Mouse (Mus musculus): ENCODE results near the gene Cd300ld5. TPM values are rescaled to one million over a fixed set of nuclear protein-coding genes. Genes with fewer than 3 reads are reported as not detected.
"Not testable (repeated sequence)": the region's sequence is repeated elsewhere in the genome, so short reads cannot be mapped to it uniquely, and the experiment has no call there.

The Cd300ld5 gene
- polyA plus RNA-seq, 1 experiment from 2014 or later, result not detected

DNA sequence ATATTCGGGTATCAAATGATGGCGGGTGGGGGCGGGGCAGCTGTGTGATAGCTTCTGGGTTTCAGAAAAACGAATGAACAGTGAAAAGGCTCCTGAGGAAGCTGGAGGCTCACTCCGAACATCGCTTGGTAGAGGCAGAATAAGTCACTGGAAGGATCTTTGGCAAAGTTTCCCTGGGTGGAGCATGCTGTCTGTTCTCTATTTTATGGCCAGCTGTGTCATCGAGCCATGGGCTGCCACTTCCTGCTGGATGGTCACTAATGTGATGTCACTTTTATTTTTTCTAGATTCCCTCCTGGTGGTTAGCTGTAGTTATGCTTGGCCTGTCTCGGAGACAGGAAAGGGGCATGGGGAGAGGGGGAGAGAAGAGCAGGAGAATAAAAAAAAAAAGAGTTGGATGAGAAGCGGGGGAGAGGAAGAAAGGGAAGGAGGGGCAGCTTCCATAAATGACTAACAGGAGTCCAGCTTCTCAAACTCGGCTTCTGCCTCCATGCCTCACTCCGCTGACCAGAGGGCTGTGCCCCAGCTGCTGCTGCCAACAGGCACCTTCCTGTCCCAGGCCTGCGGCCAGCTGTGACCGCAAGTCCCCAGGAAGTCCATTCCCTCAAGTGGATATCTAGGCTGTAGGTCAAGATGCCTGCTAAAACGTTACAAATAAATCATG, 34.2 kb upstream of the Cd300ld5 start:
- no peaks in the 10 kb centered on the region for H3K36me3 ChIP-seq
- WGBS, result 25% methylated on average over 14 of the region's 14 CpGs
- no peak overlapping the region for H3K27ac ChIP-seq
- H3K9me3 ChIP-seq, result no peaks in the 10 kb centered on the region
- no peak overlapping the region for H3K9ac ChIP-seq
- H3K4me1 ChIP-seq, result peaks cover 10% of the 10 kb centered on the region
- H3K4me3 ChIP-seq, result no peak overlapping the region
- H3K4me2 ChIP-seq (replicated peaks), result peak overlapping the region; percentile 21
- no peak for ATAC-seq (ENCODE audit: low FRiP score, low read depth)
- H3K27me3 ChIP-seq, result peaks cover 11% of the 10 kb centered on the region

DNA sequence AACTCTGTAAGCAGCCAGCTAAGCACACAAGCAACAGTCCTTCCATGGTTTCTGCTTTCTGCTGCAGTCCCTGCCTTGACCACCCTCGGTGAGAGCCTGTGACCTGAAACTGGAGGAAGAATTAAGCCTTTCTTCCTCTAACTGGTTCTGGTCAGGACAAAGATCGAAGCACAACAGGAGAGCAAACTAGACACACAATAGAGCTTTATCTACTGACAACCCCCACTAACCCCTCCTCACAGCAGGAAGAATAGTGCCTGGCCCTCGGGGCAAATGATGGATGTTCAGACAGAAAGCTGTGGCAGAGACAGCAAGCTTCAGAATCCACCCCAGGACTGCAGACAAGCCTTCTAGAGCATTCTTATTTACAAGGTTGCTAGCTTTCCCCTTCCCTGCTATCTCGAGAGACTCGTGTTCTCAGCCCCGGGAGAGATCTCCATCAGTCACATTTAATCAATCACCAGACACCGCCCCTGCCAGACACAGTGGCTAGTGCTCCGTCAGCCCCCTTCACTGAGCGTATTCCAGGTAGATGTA, 33.5 kb upstream of the Cd300ld5 start:
- peaks cover 11% of the 10 kb centered on the region for H3K27me3 ChIP-seq
- no peaks in the 10 kb centered on the region for H3K9me3 ChIP-seq
- H3K36me3 ChIP-seq, result no peaks in the 10 kb centered on the region
- 18% methylated on average over 9 of the region's 9 CpGs for WGBS
- ATAC-seq (ENCODE audit: low FRiP score, low read depth), result no peak
- peak overlapping the region; percentile 21 for H3K4me2 ChIP-seq (replicated peaks)
- no peak overlapping the region for H3K9ac ChIP-seq
- peaks cover 10% of the 10 kb centered on the region for H3K4me1 ChIP-seq
- no peak overlapping the region for H3K27ac ChIP-seq
- H3K4me3 ChIP-seq, result no peak overlapping the region

DNA sequence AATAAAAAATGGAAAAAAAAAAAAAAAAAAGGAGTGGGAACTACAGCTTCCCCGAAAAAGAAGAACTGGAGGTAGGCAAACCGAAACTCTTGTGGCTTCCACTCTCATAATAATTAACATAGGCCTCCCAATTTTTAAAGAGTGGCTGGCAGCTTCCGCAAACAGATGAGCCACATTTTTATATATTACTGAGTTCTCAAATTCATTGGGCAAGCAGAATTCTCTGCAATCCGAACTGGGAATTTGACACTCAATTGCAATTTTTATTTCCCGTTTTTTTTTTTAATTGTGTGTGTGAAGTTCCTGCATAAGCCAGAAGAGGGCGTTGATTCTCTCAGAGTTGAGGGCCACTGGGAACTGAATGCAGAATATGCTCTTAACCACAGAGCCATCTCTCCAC, 29.2 kb upstream of the Cd300ld5 start:
- no peak overlapping the region for H3K9ac ChIP-seq
- H3K27ac ChIP-seq, result no peak overlapping the region
- H3K9me3 ChIP-seq, result no peaks in the 10 kb centered on the region
- ATAC-seq (ENCODE audit: low FRiP score, low read depth), result no peak
- 63% methylated on average over 6 of the region's 6 CpGs for WGBS
- H3K4me3 ChIP-seq, result no peak overlapping the region
- H3K27me3 ChIP-seq, result peaks cover 16% of the 10 kb centered on the region
- peaks cover 6% of the 10 kb centered on the region for H3K4me1 ChIP-seq
- H3K36me3 ChIP-seq, result no peaks in the 10 kb centered on the region
- no peak overlapping the region for H3K4me2 ChIP-seq (replicated peaks)

DNA sequence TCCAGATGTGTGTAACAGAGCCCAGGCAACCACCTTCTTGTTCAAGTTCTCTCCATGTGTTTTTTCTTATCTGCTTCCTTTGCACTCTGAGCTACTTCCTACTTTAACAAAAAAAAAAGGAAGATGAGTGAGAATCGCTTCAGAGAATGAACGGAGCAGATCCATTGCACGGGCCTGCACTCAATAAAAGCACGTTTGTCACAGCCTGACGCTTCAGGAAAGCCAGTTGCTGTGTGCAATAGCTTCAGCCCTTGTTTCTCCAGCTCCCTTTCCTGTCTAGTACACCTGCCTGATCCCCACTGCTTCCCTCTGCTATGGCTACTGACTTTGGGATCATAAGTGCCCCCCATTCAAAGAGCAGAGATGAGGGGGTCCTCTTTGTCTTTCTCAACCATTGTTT, 24.5 kb upstream of the Cd300ld5 start, which contains the start of gene Cd300e:
Gene Cd300e, minus strand, starts transcription at position 101 of the 400 bp plus-strand sequence.
- 44% methylated on average over 5 of the region's 5 CpGs for WGBS
- no peaks in the 10 kb centered on the region for H3K36me3 ChIP-seq
- H3K4me1 ChIP-seq, result no peaks in the 10 kb centered on the region
- no peak for ATAC-seq (ENCODE audit: low FRiP score, low read depth)
- H3K27ac ChIP-seq, result no peak within 1 kb of the TSS
- H3K4me2 ChIP-seq (replicated peaks), result no peak within 1 kb of the TSS
- H3K27me3 ChIP-seq, result peaks cover 5% of the 10 kb centered on the region; the same call in 1 of the 2 replicates
- H3K9me3 ChIP-seq, result no peaks in the 10 kb centered on the region
- no peak within 1 kb of the TSS for H3K4me3 ChIP-seq
- no peak within 1 kb of the TSS for H3K9ac ChIP-seq

DNA sequence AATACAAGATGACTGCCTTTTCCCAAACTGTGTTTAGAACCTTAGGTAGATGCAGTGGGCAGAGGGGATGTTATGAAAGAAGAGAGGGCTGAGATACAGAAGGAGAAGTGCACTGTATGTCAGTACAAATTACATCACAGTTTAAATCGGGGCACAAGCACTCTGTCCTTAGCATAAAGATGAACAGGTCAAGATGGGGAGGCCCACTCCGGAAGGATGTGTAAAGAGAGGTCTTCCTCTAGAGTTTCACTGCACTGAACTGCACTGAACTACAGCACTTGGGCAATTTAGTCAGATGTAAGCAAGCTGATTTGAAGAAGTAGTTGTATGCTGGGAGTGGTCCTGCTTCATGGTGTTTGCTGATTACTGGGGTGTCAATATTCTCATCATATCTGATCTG, 22.2 kb upstream of the Cd300ld5 start:
- no peak overlapping the region for H3K27ac ChIP-seq
- H3K27me3 ChIP-seq, result peaks cover 5% of the 10 kb centered on the region; the same call in 1 of the 2 replicates
- H3K36me3 ChIP-seq, result no peaks in the 10 kb centered on the region
- no peak overlapping the region for H3K4me2 ChIP-seq (replicated peaks)
- no peak overlapping the region for H3K4me3 ChIP-seq
- no peaks in the 10 kb centered on the region for H3K9me3 ChIP-seq
- ATAC-seq (ENCODE audit: low FRiP score, low read depth), result no peak
- H3K9ac ChIP-seq, result no peak overlapping the region
- WGBS, result 83% methylated on average over 2 of the region's 2 CpGs
- H3K4me1 ChIP-seq, result no peaks in the 10 kb centered on the region

DNA sequence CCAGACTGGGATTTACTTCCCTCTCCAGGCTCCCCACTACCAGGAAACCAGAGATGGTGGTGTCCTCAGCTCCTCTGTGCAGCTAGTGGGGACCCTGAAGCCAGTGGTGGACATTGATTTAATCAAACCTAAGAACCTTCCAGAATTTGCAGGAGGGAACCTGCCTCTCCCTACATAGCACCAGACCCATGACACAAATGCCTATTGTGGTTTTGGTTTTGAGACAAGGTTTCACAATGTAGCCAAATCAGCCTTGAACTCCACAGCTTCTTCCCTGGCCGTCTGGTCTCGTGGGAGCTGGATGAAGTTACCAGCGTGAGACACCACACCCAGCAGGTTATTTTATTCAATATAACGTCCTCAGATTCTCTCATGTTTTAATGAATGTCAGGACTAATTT, 21.1 kb upstream of the Cd300ld5 start:
- no peaks in the 10 kb centered on the region for H3K9me3 ChIP-seq
- no peaks in the 10 kb centered on the region for H3K36me3 ChIP-seq
- no peak overlapping the region for H3K4me3 ChIP-seq
- H3K27ac ChIP-seq, result no peak overlapping the region
- H3K9ac ChIP-seq, result no peak overlapping the region
- H3K4me1 ChIP-seq, result no peaks in the 10 kb centered on the region
- ATAC-seq (ENCODE audit: low FRiP score, low read depth), result no peak
- H3K4me2 ChIP-seq (replicated peaks), result no peak overlapping the region
- peaks cover 5% of the 10 kb centered on the region; the same call in 1 of the 2 replicates for H3K27me3 ChIP-seq
- WGBS, result 71% methylated on average over 4 of the region's 4 CpGs

DNA sequence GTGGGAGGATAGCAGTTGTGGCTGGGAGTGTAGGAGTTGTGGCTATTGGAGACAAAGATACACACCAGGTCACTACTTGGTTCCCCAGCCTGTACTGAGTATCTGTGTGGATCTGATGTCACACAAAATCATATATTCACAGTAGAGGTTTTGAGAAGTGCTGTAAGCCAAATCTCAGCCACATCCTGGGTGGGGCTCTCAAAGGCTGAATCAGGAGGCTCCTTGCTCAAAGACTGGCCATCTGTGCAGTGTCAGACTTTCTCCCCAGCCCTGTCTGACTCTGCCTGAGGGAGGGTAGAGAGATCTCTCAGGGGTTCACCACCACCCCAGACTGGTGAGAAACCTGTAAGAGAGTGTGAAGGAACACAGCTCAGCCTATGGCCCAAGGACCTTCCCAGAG, 17.0 kb upstream of the Cd300ld5 start:
- Histone ChIP-seq H3K9me3 (no peaks in the 10 kb centered on the region), H3K4me2 (replicated peaks) (no peak overlapping the region), H3K4me3 (no peak overlapping the region), H3K9ac (no peak overlapping the region), H3K27me3 (no peaks in the 10 kb centered on the region), H3K36me3 (no peaks in the 10 kb centered on the region), H3K27ac (no peak overlapping the region), H3K4me1 (no peaks in the 10 kb centered on the region)
- ATAC-seq (ENCODE audit: low FRiP score, low read depth), result no peak

DNA sequence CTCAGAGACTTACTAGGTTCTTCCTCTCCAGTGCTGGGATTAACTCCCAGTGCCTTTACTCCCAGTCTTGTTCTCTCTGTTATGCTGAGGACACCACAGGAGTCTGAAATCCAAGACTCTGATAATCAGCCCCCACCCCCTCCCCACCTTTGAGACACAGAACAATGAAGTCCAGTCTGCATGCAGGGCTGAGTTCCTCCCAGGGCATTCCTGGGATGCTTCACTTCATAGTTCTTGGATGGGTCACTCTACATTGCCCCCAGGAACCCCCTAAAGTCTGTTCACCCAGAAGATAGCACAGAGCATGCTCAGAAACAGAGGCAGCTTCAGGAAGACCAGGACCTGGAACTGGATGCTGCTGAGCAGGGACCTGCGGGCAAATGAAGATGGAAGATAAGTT, 15.4 kb upstream of the Cd300ld5 start:
- no peak for ATAC-seq (ENCODE audit: low FRiP score, low read depth)
- H3K27ac ChIP-seq, result no peak overlapping the region
- 81% methylated on average over 1 of the region's 1 CpGs for WGBS

DNA sequence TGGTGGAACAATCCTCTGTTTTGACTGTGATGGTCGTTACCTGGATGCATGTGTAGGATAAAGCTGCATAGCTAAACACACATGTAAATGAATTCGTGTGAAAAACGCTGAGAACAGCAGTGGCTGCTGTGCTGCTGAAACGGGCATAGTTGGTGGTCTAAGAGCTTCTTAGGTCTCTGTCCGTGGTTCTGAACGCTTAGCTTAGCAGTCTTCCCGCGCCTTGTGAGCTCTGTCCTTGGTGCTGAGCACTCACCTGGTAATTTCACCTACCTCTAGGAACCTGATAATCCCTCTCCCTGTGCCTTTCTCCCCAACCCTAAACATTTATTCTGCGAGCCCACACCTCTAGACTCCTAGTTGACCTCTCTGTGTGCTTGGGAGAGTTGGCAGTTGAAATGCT, 14.6 kb upstream of the Cd300ld5 start:
- Histone ChIP-seq H3K27me3 (no peaks in the 10 kb centered on the region), H3K9me3 (no peaks in the 10 kb centered on the region), H3K9ac (no peak overlapping the region), H3K4me2 (replicated peaks) (no peak overlapping the region), H3K36me3 (no peaks in the 10 kb centered on the region), H3K4me3 (no peak overlapping the region), H3K4me1 (no peaks in the 10 kb centered on the region), H3K27ac (no peak overlapping the region)
- ATAC-seq (ENCODE audit: low FRiP score, low read depth), result no peak
- WGBS, result 4% methylated on average over 9 of the region's 9 CpGs

More for the DNA sequence above, 15.4 kb upstream of the Cd300ld5 start:
- Histone ChIP-seq H3K4me1 (no peaks in the 10 kb centered on the region), H3K36me3 (no peaks in the 10 kb centered on the region), H3K9ac (no peak overlapping the region), H3K9me3 (no peaks in the 10 kb centered on the region), H3K27me3 (no peaks in the 10 kb centered on the region), H3K4me2 (replicated peaks) (no peak overlapping the region), H3K4me3 (no peak overlapping the region)

DNA sequence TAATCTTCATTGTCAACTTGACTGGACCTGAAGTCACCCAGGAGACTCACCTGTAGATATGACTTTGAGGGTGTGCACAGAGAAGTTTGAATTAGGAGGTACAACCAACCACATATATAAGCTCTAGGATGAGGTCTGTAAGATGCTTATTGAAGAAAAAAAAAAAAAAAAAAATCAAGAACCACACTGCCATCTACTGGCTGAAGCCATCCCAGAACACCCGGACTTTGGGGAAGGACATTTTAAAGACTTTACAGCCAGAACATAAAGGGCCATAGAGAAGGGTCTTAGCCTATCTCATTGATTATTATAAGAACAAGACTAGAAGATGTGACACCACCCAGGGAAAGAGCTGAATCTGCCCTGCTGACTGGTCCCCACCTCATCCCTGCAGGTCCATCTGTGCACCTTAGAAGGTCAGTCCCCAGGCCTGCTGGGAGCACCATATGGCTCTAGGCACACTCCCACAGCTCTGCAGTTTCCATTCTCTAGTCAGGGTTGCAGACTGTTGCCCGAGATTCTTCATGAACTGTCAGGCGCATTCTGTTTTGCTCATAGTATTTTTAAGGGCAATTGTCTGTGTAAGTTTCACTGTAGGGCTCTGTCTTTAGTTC, 11.8 kb upstream of the Cd300ld5 start:
- H3K4me1 ChIP-seq, result no peaks in the 10 kb centered on the region
- 37% methylated on average over 3 of the region's 3 CpGs for WGBS
- H3K4me2 ChIP-seq (replicated peaks), result no peak overlapping the region

DNA sequence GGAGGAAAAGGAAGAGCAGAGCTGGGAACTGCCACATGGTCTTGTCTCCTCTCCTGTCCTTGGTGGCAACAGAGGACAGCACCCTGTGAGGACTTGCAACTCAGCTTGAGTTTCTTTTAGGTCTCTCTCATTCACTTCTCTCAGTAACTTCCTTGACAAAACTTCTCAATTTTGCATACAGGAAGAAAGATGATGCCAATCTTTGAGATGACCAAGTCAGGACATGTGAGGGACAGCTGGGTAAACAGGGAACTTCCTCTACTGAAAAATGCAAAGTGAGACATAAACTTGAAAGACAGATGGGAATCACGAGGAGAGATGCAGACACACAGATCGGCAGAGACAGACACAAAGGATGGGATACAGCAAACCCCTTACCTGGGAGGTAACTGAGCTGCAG, 10.7 kb upstream of the Cd300ld5 start, which contains the start of gene Cd300ld3:
Gene Cd300ld3, minus strand, starts transcription at position 151 of the 400 bp plus-strand sequence.
- Histone ChIP-seq H3K9ac (no peak within 1 kb of the TSS), H3K36me3 (no peaks in the 10 kb centered on the region), H3K9me3 (no peaks in the 10 kb centered on the region), H3K4me2 (replicated peaks) (no peak within 1 kb of the TSS), H3K4me1 (no peaks in the 10 kb centered on the region), H3K27me3 (no peaks in the 10 kb centered on the region), H3K27ac (no peak within 1 kb of the TSS), H3K4me3 (no peak within 1 kb of the TSS)
- ATAC-seq (ENCODE audit: low FRiP score, low read depth), result no peak
- 74% methylated on average over 2 of the region's 2 CpGs for WGBS

More for the DNA sequence above, 11.8 kb upstream of the Cd300ld5 start:
- Histone ChIP-seq H3K4me3 (no peak overlapping the region), H3K9me3 (no peaks in the 10 kb centered on the region), H3K36me3 (no peaks in the 10 kb centered on the region), H3K27ac (no peak overlapping the region), H3K27me3 (no peaks in the 10 kb centered on the region), H3K9ac (no peak overlapping the region)
- ATAC-seq (ENCODE audit: low FRiP score, low read depth), result no peak

DNA sequence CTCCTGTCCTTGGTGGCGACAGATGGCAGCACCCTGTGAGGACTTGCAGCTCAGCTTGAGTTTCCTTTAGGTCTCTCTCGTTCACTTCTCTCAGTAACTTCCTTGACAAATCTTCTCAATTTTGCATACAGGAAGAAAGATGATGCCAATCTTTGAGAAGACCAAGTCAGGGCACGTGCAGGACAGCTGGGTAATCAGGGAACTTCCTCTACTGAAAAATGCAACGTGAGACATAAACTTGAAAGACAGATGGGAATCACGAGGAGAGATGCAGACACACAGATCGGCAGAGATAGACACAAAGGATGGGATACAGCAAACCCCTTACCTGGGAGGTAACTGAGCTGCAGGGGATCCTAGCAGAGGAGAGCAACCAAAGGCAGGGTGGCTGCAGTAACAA, 10.7 kb downstream of the Cd300ld5 start, which contains the start of gene Cd300ld4:
Gene Cd300ld4, minus strand, starts transcription at position 101 of the 400 bp plus-strand sequence.
- not testable (repeated sequence) for ATAC-seq (ENCODE audit: low FRiP score, low read depth); H3K9ac ChIP-seq; H3K9me3 ChIP-seq; H3K27ac ChIP-seq; H3K36me3 ChIP-seq; H3K4me3 ChIP-seq; H3K4me2 ChIP-seq (replicated peaks); H3K27me3 ChIP-seq; H3K4me1 ChIP-seq
- WGBS, result no CpG with 5 or more reads among the region's 6 CpGs

Measured in limb, embryonic 13.5 days (tissue).